Mouse (Mus musculus): ENCODE results near the gene Prss23. TPM values are rescaled to one million over a fixed set of nuclear protein-coding genes. Genes with fewer than 3 reads are reported as not detected.

Gene Prss23
- total and polyA plus RNA-seq, 3 experiments: 1.1 to 2.6 (median 1.3) TPM

- TF ChIP-seq EP300 (IDR thresholded peaks at IDR 0.05; ENCODE audit: low read length) (peak; percentile 92), MAZ (IDR thresholded peaks at IDR 0.05; ENCODE audit: low read depth, low read length) (0 out of 2 replicates have a peak, but pooled peaks have one; percentile 30), PAX5 (IDR thresholded peaks at IDR 0.05; ENCODE audit: low read length) (no peak), E2F4 (IDR thresholded peaks at IDR 0.05; ENCODE audit: insufficient replicate concordance, low read depth, low read length) (no peak), POLR2A (IDR thresholded peaks at IDR 0.05; ENCODE audit: low read depth, low read length) (no peak), ZC3H11A (IDR thresholded peaks at IDR 0.05; ENCODE audit: low read depth, low read length) (no peak), KAT2A (IDR thresholded peaks at IDR 0.05; ENCODE audit: insufficient replicate concordance, low read length) (0 out of 2 replicates have a peak, but pooled peaks have one; percentile 61), ETS1 (conservative IDR thresholded peaks at IDR 0.05; ENCODE audit: low read depth, low read length) (peak; percentile 92), MXI1 (IDR thresholded peaks at IDR 0.05; ENCODE audit: low read depth, low read length) (no peak), ZMIZ1 (IDR thresholded peaks at IDR 0.05; ENCODE audit: low read depth, low read length) (no peak), CHD1 (IDR thresholded peaks at IDR 0.05; ENCODE audit: low read depth, low read length) (no peak), RCOR1 (conservative IDR thresholded peaks at IDR 0.05; ENCODE audit: low read depth, low read length) (0 out of 2 replicates have a peak, but pooled peaks have one; percentile 27), MYC (IDR thresholded peaks at IDR 0.05; ENCODE audit: low read depth, low read length) (peak; percentile 80; the same call in 1 of the 2 replicates), ZKSCAN1 (IDR thresholded peaks at IDR 0.05; ENCODE audit: borderline replicate concordance, low read depth, low read length) (no peak)
Observed at GRCm38 (mm10) chr7:89556652-89557051, 29.7 kb upstream of the Prss23 start (continued).

- no peak overlapping the region for H3K27ac ChIP-seq (ENCODE audit: insufficient read depth, low read depth)
- no peak for TF ChIP-seq JUND (conservative IDR thresholded peaks at IDR 0.05; ENCODE audit: low read depth, low read length)
- TF ChIP-seq JUN (IDR thresholded peaks at IDR 0.05; ENCODE audit: insufficient read depth, low read depth, low read length): no peak
- no peak for TF ChIP-seq HCFC1 (IDR thresholded peaks at IDR 0.05; ENCODE audit: low read depth, low read length)
- no peak for TF ChIP-seq NELFE (IDR thresholded peaks at IDR 0.05; ENCODE audit: low read depth, low read length)
- TF ChIP-seq SIN3A (IDR thresholded peaks at IDR 0.05; ENCODE audit: low read length): no peak
- no peak for TF ChIP-seq GABPA (IDR thresholded peaks at IDR 0.05; ENCODE audit: insufficient replicate concordance, low read depth, low read length)
- no peak for TF ChIP-seq ETS1 (conservative IDR thresholded peaks at IDR 0.05; ENCODE audit: low read depth, low read length)
- TF ChIP-seq NRF1 (IDR thresholded peaks at IDR 0.05; ENCODE audit: low read depth, low read length): no peak
- TF ChIP-seq ELF1 (IDR thresholded peaks at IDR 0.05; ENCODE audit: low read depth, low read length): no peak
- no peak for TF ChIP-seq TCF12 (IDR thresholded peaks at IDR 0.05; ENCODE audit: low read depth, low read length)
- no peak for TF ChIP-seq BHLHE40 (IDR thresholded peaks at IDR 0.05; ENCODE audit: low read depth, low read length)
- no peaks in the 10 kb centered on the region for H3K27me3 ChIP-seq (replicated peaks)
- no peaks in the 10 kb centered on the region for H3K36me3 ChIP-seq (replicated peaks in 1 of 2; ENCODE audit: control insufficient read depth in 1 of 2, insufficient read depth in 1 of 2, low read length in 1 of 2)
- no peak overlapping the region for H3K9ac ChIP-seq (ENCODE audit: insufficient read depth, low read depth)
- no peaks in the 10 kb centered on the region for H3K79me2 ChIP-seq (replicated peaks; ENCODE audit: control insufficient read depth, extremely low read depth, insufficient read depth, poor library complexity, severe bottlenecking)
- H3K4me2 ChIP-seq (ENCODE audit: insufficient read depth, low read depth, poor library complexity, severe bottlenecking): no peak overlapping the region
- in situ Hi-C loops (cut with MboI; ENCODE audit: low pct_ligation_motif_present, low pct_unique_long_range_greater_than_20kb, low sequenced_read_pairs): loop anchor here (5.0 to 10.0 kb wide), 2 partner anchors 33 to 80 kb away; partner anchors contain the start of gene Me3
- H3K4me3 ChIP-seq (replicated peaks in 1 of 3; ENCODE audit: low read depth in 2 of 3, low read length in 2 of 3, poor library complexity in 1 of 3): no peak overlapping the region
- peaks cover 10 to 45% of the 10 kb centered on the region in 2 experiments for H3K4me1 ChIP-seq (ENCODE audit: control insufficient read depth in 1 of 2, insufficient read depth in 2 of 2)
- dilution Hi-C loops (cut with MboI; ENCODE audit: extremely low pct_ligation_motif_present, extremely low pct_unique_long_range_greater_than_20kb, low sequenced_read_pairs): no loop called here
- no peaks in the 10 kb centered on the region for H3K9me3 ChIP-seq (replicated peaks; ENCODE audit: low read length)
- DNase-seq (ENCODE audit: extremely low read depth): no peak
Observed at GRCm38 (mm10) chr7:89555170-89555569, 28.2 kb upstream of the Prss23 start.
